Mouse (Mus musculus): ENCODE results near the gene Car3. TPM values are rescaled to one million over a fixed set of nuclear protein-coding genes. Genes with fewer than 3 reads are reported as not detected.
A peak's percentile ranks its signal among the peaks of the same experiment; 100 is the strongest.

The Car3 gene
- polyA plus RNA-seq, 1 experiment from 2014 or later: 49.6 TPM

DNA sequence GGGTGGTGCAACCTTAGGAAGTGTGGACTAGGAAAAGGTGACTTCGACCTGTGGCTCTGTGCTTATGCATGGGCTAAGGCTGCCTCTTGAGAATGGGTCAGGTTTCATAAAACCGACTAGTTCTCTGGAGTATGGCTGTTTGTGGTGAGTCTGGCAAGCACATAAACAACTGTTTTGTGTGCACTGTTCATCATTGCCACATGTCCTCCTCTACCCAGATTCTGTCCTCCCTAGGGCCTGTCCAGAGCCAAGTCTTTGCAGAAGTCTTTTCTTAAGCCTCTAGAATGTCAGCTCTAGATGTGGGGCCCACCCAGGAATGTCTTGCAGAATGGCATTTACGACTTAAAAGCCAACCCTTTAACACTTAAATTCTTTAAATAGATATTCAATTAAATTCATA lies 5.4 kb upstream of the Car3 start:
- Histone ChIP-seq H3K9ac (no peak overlapping the region), H3K27ac (replicated peaks) (no peak overlapping the region), H3K4me2 (replicated peaks) (no peak overlapping the region), H3K27me3 (no peaks in the 10 kb centered on the region), H3K36me3 (no peaks in the 10 kb centered on the region), H3K4me3 (replicated peaks) (no peak overlapping the region), H3K4me1 (peaks cover 7% of the 10 kb centered on the region; the same call in 1 of the 2 replicates), H3K9me3 (replicated peaks) (no peaks in the 10 kb centered on the region)
- 49% methylated on average over 3 of the region's 3 CpGs for WGBS
- no peak for ATAC-seq (ENCODE audit: insufficient number of reproducible peaks, low FRiP score, low TSS enrichment, low read depth)

DNA sequence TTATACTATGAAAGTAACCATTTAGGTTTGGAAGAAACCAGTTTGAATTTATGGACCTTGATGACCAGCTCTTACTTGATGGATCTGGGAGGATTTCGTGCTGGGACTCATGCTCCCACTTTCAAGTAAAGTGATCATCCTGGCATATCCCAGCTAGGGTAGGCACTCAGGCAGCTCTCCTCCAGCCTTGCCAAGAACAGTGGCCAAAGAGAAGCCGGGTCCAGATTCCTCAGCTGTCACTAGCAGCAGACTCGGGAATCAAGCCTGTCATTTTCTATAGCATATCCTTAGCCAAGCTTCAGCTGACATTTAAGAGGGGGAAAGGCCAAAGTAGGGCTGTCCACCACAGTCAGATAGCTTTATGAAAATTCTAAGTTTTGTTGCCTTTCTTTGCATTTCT lies 3.0 kb upstream of the Car3 start:
- H3K27ac ChIP-seq (replicated peaks): no peak overlapping the region
- no peak for ATAC-seq (ENCODE audit: insufficient number of reproducible peaks, low FRiP score, low TSS enrichment, low read depth)
- H3K9me3 ChIP-seq (replicated peaks): no peaks in the 10 kb centered on the region
- no peaks in the 10 kb centered on the region for H3K27me3 ChIP-seq
- H3K4me1 ChIP-seq: peaks cover 13% of the 10 kb centered on the region; the same call in 1 of the 2 replicates
- 61% methylated on average over 3 of the region's 3 CpGs for WGBS
- no peaks in the 10 kb centered on the region for H3K36me3 ChIP-seq
- H3K9ac ChIP-seq: no peak overlapping the region
- no peak overlapping the region for H3K4me2 ChIP-seq (replicated peaks)
- no peak overlapping the region for H3K4me3 ChIP-seq (replicated peaks)

DNA sequence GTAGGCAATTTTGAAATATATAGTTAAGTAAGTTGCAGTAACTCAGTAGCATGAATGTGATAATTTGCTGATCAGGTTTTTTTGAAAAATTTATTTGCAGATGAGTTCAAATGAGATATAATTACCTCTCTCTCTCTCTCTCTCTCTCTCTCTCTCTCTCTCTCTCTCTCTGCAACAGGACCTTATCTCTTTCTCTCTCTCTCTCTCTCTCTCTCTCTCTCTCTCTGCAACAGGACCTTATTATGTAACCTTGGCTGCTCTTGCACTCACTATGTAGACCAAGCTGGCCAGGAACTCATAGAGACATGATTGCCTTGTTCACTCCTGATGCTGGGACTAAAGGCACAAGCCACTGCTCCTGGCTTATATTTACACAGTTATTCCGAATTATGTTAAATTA lies 2.1 kb upstream of the Car3 start:
- Histone ChIP-seq H3K9me3 (replicated peaks) (no peaks in the 10 kb centered on the region), H3K4me2 (replicated peaks) (no peak overlapping the region)

DNA sequence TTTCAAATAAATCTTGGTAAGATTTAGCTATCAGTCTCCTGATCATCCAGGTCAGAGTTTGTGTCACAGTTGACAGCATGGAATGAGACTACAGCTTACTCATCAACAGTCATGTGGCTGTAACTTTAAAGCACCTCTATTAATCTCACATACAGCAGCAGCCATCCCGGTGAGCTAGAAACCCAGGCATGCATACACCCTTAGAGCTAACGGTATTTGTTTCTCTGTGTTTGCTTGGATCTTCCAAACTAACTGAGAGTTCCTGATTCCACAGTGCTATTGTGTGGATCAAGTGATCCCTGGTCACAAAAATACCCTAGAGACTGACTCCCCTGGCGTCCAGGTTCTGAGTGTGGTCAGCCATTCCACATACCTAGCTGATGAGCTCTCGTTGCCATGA lies 1.5 kb upstream of the Car3 start:
- Histone ChIP-seq H3K4me3 (replicated peaks) (no peak overlapping the region), H3K4me1 (peaks cover 13% of the 10 kb centered on the region; the same call in 1 of the 2 replicates), H3K36me3 (no peaks in the 10 kb centered on the region), H3K4me2 (replicated peaks) (no peak overlapping the region), H3K9ac (no peak overlapping the region), H3K9me3 (replicated peaks) (no peaks in the 10 kb centered on the region), H3K27ac (replicated peaks) (no peak overlapping the region), H3K27me3 (no peaks in the 10 kb centered on the region)
- no peak for ATAC-seq (ENCODE audit: insufficient number of reproducible peaks, low FRiP score, low TSS enrichment, low read depth)
- 28% methylated on average over 4 of the region's 4 CpGs for WGBS

More for the DNA sequence above, 2.1 kb upstream of the Car3 start:
- Histone ChIP-seq H3K9ac (no peak overlapping the region), H3K4me1 (peaks cover 13% of the 10 kb centered on the region; the same call in 1 of the 2 replicates), H3K4me3 (replicated peaks) (no peak overlapping the region), H3K27me3 (no peaks in the 10 kb centered on the region), H3K36me3 (no peaks in the 10 kb centered on the region), H3K27ac (replicated peaks) (no peak overlapping the region)
- 71% methylated on average over 1 of the region's 1 CpGs for WGBS
- no peak for ATAC-seq (ENCODE audit: insufficient number of reproducible peaks, low FRiP score, low TSS enrichment, low read depth)

DNA sequence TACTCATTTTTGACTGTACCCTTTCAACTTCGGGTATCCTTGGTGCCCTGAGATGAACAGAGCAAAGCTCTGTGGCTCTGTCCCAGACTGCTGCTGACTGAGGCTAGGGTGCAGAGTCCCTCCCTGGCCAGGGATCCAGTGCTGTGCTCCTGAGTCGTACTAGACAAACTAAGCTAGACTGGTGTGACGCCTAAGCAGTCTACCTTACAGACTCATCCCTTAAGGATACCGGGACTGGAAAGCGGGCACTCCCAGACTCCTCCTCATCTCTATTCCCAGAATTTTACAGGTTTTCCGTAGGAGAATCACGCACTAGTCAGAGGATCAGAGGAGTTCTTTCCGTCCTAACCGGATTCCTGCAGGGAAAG lies 674 bp upstream of the Car3 start:
- peak; percentile 82; the same call in 1 of the 2 replicates for ATAC-seq (ENCODE audit: insufficient number of reproducible peaks, low FRiP score, low TSS enrichment, low read depth)
- Histone ChIP-seq H3K27ac (replicated peaks) (no peak overlapping the region), H3K27me3 (no peaks in the 10 kb centered on the region), H3K9ac (peak overlapping the region; percentile 28; the same call in 1 of the 2 replicates), H3K4me2 (replicated peaks) (peak overlapping the region; percentile 64), H3K4me3 (replicated peaks) (peak overlapping the region; percentile 36), H3K9me3 (replicated peaks) (no peaks in the 10 kb centered on the region), H3K4me1 (peaks cover 13% of the 10 kb centered on the region; the same call in 1 of the 2 replicates), H3K36me3 (no peaks in the 10 kb centered on the region)
- WGBS: under 1% methylated on average over 9 of the region's 9 CpGs

DNA sequence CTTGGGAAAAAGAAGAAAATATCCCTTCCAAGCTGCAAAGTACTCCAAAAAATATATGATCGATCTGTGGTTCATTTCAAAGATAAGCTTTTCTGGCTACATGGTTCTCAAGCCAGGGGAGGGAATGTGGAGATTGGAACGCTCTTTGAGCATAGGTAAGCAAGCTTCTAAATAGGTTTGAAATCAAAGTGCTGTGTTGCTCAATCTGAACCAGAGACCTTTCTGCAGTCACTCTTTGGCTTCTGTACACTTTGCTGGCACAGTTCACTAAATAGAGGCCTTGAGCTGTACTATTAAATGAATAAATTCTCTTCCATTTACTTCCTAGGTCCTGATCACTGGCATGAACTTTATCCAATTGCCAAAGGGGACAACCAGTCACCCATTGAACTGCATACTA lies 610 bp downstream of the Car3 start:
- no peaks in the 10 kb centered on the region for H3K9me3 ChIP-seq (replicated peaks)
- WGBS: 81% methylated on average over 2 of the region's 2 CpGs
- H3K27me3 ChIP-seq: no peaks in the 10 kb centered on the region
- no peaks in the 10 kb centered on the region for H3K36me3 ChIP-seq
- no peak overlapping the region for H3K4me3 ChIP-seq (replicated peaks)
- no peak overlapping the region for H3K4me2 ChIP-seq (replicated peaks)
- H3K4me1 ChIP-seq: peaks cover 13% of the 10 kb centered on the region; the same call in 1 of the 2 replicates
- no peak overlapping the region for H3K27ac ChIP-seq (replicated peaks)
- ATAC-seq (ENCODE audit: insufficient number of reproducible peaks, low FRiP score, low TSS enrichment, low read depth): no peak
- no peak overlapping the region for H3K9ac ChIP-seq

DNA sequence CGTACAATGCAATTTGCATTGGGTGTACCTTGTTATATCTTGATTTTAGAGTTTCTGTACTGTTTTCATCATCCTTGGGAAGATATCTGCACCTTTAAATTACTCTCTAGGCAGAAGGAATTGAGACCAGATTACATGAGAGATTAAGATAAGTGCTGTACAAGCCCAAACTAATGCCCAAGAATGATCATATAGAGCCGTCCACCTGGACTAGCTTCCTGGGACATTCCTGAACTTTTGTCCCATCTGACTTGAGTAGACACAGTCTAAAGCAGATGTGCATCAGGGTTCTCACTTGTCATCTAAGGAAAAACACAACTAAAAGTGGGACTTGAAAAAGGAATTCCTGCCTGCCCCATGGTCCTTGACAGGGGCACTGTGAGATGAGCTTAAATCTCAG lies 2.6 kb downstream of the Car3 start:
- no peaks in the 10 kb centered on the region for H3K9me3 ChIP-seq (replicated peaks)
- 46% methylated on average over 2 of the region's 2 CpGs for WGBS
- no peak overlapping the region for H3K27ac ChIP-seq (replicated peaks)
- H3K4me3 ChIP-seq (replicated peaks): no peak overlapping the region
- H3K4me1 ChIP-seq: peaks cover 13% of the 10 kb centered on the region; the same call in 1 of the 2 replicates
- no peaks in the 10 kb centered on the region for H3K36me3 ChIP-seq
- H3K9ac ChIP-seq: no peak overlapping the region
- no peak overlapping the region for H3K4me2 ChIP-seq (replicated peaks)
- ATAC-seq (ENCODE audit: insufficient number of reproducible peaks, low FRiP score, low TSS enrichment, low read depth): no peak
- H3K27me3 ChIP-seq: no peaks in the 10 kb centered on the region

DNA sequence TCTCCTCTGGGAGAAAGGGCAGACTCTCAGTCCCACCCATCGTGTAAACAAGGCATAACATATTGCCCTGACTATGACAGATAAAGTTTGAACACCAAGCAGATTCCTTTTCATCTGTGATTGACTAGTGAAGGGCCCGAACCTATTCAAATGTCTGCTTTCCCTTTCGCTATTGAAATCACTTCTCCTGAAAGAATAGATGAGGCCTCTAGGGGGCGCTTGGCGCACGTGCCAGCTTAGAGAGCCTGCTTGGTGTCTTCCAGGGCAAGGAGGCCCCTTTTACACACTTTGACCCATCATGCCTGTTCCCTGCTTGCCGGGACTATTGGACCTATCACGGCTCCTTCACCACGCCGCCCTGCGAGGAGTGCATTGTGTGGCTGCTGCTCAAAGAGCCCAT lies 6.5 kb downstream of the Car3 start:
- peak overlapping the region; percentile 12; the same call in 1 of the 2 replicates for H3K4me3 ChIP-seq (replicated peaks)
- H3K9ac ChIP-seq: no peak overlapping the region
- no peaks in the 10 kb centered on the region for H3K4me1 ChIP-seq
- H3K27ac ChIP-seq (replicated peaks): no peak overlapping the region
- ATAC-seq (ENCODE audit: insufficient number of reproducible peaks, low FRiP score, low TSS enrichment, low read depth): no peak
- H3K27me3 ChIP-seq: no peaks in the 10 kb centered on the region
- 21% methylated on average over 11 of the region's 11 CpGs for WGBS
- no peaks in the 10 kb centered on the region for H3K36me3 ChIP-seq
- H3K9me3 ChIP-seq (replicated peaks): no peaks in the 10 kb centered on the region
- H3K4me2 ChIP-seq (replicated peaks): peak overlapping the region; percentile 25; the same call in 1 of the 2 replicates

DNA sequence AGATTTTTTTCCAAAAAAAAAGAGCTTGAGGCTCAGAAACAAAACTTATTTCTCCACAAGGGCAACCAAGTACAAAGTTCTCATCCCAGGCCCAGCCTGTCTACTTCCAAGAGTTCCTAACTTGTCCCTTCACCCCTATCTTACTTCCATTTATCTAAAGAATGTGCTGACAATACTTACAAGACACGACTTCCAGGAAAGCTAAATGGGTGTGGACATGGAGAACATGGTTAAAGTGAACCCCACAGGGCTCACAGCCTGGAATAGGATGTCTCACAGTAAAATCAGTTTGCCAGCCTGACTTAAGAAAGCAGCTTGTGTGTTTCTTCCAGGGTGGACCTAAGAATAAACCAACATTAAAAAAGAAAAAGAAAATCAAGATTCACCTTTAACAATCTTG lies 7.2 kb downstream of the Car3 start:
- H3K9me3 ChIP-seq (replicated peaks): no peaks in the 10 kb centered on the region
- H3K4me2 ChIP-seq (replicated peaks): no peak overlapping the region
- 53% methylated on average over 1 of the region's 1 CpGs for WGBS
- H3K36me3 ChIP-seq: no peaks in the 10 kb centered on the region
- H3K27ac ChIP-seq (replicated peaks): no peak overlapping the region
- H3K4me3 ChIP-seq (replicated peaks): no peak overlapping the region
- no peaks in the 10 kb centered on the region for H3K27me3 ChIP-seq
- H3K4me1 ChIP-seq: no peaks in the 10 kb centered on the region
- no peak for ATAC-seq (ENCODE audit: insufficient number of reproducible peaks, low FRiP score, low TSS enrichment, low read depth)
- no peak overlapping the region for H3K9ac ChIP-seq

DNA sequence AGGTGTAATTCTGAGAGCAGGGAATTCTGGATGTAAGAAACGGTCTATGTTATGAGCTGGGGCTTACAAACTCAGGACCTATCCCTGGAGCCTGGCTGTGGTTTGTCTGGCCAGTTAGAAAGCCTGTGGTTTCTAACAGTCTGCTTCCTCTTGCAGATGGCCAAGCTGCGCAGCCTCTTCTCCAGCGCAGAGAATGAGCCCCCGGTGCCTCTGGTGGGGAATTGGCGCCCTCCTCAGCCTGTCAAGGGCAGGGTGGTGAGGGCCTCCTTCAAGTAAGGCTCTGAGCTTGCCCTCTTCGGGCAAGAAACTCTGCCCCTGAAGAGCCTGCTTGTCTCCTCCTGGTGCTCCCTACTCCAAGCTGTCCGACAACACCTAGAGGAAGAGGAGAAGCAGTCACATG lies 8.1 kb downstream of the Car3 start:
- WGBS: 36% methylated on average over 7 of the region's 7 CpGs
- H3K9me3 ChIP-seq (replicated peaks): no peaks in the 10 kb centered on the region
- no peak overlapping the region for H3K27ac ChIP-seq (replicated peaks)
- no peaks in the 10 kb centered on the region for H3K27me3 ChIP-seq
- H3K9ac ChIP-seq: no peak overlapping the region
- ATAC-seq (ENCODE audit: insufficient number of reproducible peaks, low FRiP score, low TSS enrichment, low read depth): 0 out of 2 replicates have a peak, but pooled peaks have one; percentile 41
- H3K4me3 ChIP-seq (replicated peaks): no peak overlapping the region
- H3K36me3 ChIP-seq: no peaks in the 10 kb centered on the region
- H3K4me2 ChIP-seq (replicated peaks): no peak overlapping the region
- no peaks in the 10 kb centered on the region for H3K4me1 ChIP-seq

DNA sequence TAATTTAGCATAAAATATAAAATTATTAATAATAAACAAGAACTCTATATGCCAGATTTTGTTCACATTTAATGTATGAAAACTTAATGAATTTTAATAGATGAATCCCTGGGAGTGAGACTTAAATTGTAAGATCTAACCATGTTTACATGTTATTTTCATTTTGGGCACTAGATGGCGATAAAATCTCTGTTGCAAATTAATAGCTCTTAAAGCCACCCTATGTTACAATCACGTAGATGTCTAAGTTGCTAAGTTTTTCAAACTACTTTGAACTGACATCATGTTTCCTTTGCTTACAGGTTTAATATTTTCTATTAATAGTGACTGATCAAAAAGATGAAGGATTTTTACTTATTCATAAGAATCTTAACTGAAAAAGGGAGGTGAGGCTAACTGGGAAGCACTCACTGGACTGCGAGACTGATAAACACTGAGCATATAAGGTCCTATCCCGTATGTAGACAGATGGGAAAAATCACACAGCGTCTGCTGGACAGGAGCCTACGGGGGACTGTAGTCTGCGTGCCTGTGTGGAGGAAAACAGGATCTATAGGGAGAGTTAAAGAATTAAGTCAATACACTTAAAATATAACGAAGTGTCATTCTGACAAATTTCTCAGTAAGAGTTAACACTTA lies 11.2 kb downstream of the Car3 start:
- H3K4me2 ChIP-seq (replicated peaks): no peak overlapping the region
- ATAC-seq (ENCODE audit: insufficient number of reproducible peaks, low FRiP score, low TSS enrichment, low read depth): no peak
- H3K36me3 ChIP-seq: no peaks in the 10 kb centered on the region
- no peak overlapping the region for H3K4me3 ChIP-seq (replicated peaks)
- H3K9me3 ChIP-seq (replicated peaks): no peaks in the 10 kb centered on the region
- no peak overlapping the region for H3K27ac ChIP-seq (replicated peaks)
- WGBS: 35% methylated on average over 8 of the region's 8 CpGs
- no peaks in the 10 kb centered on the region for H3K27me3 ChIP-seq
- no peak overlapping the region for H3K9ac ChIP-seq
- no peaks in the 10 kb centered on the region for H3K4me1 ChIP-seq

DNA sequence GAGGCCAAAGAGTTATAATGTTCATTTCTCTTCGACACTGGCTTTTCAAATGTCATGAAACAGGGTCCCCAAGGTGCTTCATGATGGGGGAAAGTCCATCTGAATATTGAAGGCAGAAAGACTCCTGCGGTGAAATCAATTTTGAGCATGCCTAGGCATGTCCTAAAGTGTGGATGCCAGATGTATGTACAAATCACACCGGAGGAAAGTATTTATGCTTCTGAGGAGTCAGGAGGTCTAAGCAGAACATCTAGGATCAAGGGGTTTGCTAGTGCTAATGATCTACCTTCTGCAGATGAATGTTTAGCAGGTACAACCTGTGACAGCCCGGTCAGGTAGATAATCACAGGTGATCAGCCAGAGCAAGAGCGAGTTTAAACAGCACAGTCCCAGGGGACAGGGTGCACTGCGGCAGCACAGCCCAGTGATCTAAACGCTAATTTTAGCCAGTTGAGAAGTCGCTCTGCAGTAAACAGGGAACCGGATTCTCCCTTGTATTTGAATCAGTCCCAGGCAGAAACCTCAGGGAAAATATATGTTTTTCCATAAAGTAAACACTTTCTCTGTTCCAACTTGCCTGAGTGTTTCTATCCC lies 13.1 kb downstream of the Car3 start:
- no peak overlapping the region for H3K9ac ChIP-seq
- no peak overlapping the region for H3K27ac ChIP-seq (replicated peaks)
- 47% methylated on average over 9 of the region's 9 CpGs for WGBS
- no peaks in the 10 kb centered on the region for H3K4me1 ChIP-seq
- ATAC-seq (ENCODE audit: insufficient number of reproducible peaks, low FRiP score, low TSS enrichment, low read depth): 0 out of 2 replicates have a peak, but pooled peaks have one; percentile 47
- H3K36me3 ChIP-seq: no peaks in the 10 kb centered on the region
- no peaks in the 10 kb centered on the region for H3K9me3 ChIP-seq (replicated peaks)
- no peak overlapping the region for H3K4me3 ChIP-seq (replicated peaks)
- no peak overlapping the region for H3K4me2 ChIP-seq (replicated peaks)
- H3K27me3 ChIP-seq: no peaks in the 10 kb centered on the region
